Mouse (Mus musculus) spleen, postnatal 4 days (tissue): ENCODE measurements around the gene Lekr1.

Experiments used
- DNase-seq, 2 experiments: peaks; one replicate each; pipeline ENCODE4 v3.0.0; 2022; ENCODE audit warnings: low spot score in 2 of 2

Gene Lekr1

DNA sequence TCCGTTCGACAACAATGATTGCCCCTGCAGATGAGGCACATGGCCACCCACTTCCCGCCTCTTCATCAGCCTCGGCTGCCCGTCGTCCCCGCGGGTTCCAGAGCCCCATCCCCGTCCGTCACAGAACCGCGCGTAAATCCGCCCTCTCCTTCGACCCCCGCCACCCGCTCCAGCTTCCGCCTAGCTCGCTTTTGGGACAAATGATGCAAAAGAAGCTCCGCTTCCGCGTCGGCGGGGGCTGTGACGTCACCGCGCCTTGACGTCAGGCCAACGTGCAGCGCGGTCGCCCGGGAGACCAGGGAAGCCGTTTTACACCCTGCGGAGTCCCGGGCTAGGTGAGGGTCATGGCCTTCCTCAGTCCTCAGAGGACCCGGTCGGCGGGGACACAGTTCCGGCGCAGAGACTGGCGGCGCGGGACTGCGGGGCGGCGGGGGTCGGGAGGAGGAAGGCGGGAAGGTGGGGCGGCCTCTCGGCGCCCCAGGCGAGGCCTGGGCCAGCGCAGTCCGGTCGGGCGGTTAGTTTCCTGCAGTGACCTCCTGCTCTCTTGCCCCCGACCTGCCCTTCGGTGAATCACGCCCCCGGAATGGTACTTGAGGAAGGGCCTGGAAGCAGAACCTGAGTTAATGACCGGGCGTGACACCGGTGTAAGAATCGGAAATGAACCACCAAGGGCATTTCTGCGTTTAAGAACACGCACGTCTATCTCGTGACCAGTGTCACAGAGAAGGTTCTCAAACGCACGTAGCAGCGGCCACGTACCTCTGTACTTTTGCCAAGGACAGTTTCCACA, at the start of gene Lekr1:
Gene Lekr1, plus strand, starts transcription at position 252 of the 790 bp plus-strand sequence.
- DNase-seq, result peak; percentile 80 to 91

DNA sequence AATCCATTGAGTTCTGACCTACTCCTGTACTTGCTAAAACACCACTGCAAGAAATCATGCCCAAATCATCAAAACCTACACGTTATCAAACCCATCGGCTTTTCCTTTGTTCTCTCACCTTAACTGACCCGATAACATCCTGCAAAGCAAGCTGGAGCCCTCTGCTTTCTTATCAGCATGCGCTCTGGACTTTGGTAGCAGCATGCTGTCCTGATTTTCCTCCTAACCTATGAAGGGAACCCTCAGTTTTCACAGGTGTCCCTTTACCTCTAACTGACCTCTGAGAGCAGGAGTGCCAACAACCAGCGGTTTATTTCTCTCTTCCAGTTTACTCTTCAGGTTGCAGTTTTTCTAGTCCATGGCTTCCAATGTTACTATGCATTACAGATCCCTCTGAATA, 48.5 kb upstream of the Lekr1 start:
- DNase-seq, result no peak

DNA sequence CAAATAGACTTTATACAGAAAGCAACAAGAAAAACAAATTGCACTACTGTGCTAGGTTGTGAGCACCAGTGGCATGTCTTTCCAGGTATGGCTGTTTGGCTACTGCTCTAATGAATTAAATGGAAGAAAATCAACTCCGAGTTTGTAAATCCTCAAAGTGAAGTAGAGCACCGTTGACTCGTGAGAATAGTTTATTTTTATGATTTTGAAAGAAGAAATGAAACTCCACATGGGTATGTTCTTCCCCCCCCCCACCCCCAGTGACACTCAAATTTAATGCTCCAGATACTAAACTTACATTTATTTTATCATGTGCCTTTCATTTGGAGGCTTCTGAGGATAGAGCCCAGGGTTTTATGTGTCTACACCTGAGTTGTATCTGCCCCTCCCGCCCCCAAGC, 46.7 kb upstream of the Lekr1 start:
- no peak for DNase-seq

DNA sequence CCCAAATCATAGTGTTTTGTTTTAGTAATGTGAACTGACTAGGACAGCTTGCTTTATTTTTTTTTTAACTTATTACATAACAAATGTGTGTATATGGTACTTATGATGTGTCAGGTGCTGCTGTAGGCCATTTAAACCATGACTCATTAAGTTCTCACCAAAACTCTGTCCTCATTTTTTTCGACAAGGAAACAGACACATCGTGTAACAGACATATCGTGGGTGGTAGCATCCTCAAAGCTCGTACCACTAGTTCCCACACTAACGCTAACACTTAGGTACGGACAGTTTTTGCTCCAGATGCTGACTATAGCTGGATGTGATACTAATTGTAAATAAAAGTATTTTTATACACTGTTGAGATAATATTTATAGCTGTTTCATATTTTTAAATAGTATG, 43.0 kb upstream of the Lekr1 start:
- DNase-seq, result no peak

DNA sequence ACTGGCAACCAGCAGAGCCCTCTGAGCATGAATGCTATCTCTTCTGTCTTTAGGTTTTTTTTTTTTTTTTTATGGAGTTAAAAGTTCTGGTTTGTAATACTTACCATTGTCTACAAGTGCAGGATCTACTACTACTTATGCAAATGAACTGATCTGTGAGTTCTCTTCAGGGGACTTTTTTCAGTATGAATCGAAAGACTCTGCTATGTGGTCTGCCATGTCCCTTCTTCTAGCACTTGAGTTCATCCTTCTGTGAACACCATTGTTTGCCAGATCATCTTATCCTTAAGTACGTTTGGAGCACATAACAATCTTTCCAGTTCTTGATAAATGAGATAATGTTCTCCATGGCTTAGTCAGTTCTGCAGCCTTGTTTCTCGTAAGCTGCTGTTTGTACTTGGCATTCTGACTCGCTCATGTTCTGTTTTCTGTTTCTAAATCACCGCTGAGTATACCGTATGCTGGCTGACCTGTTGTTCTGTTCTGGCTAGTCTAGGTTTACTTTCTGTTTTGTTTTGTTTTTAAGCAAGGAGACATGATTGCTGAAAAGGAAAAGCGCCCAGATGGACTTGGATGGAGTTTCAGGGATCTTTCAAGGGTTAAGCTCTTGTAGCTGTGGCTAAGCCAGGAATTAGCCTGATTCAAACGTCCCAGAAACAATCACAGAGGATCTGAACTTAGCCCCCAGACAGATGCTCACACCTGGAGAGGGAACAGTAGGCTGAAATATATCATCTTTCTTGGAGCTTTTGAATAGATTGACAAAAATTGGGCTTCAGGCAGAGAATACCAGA, 40.3 kb upstream of the Lekr1 start:
- no peak for DNase-seq

GRCm38 (mm10) chr3:65626290-65626914, 39.6 kb upstream of the Lekr1 start:
- DNase-seq, result no peak

DNA sequence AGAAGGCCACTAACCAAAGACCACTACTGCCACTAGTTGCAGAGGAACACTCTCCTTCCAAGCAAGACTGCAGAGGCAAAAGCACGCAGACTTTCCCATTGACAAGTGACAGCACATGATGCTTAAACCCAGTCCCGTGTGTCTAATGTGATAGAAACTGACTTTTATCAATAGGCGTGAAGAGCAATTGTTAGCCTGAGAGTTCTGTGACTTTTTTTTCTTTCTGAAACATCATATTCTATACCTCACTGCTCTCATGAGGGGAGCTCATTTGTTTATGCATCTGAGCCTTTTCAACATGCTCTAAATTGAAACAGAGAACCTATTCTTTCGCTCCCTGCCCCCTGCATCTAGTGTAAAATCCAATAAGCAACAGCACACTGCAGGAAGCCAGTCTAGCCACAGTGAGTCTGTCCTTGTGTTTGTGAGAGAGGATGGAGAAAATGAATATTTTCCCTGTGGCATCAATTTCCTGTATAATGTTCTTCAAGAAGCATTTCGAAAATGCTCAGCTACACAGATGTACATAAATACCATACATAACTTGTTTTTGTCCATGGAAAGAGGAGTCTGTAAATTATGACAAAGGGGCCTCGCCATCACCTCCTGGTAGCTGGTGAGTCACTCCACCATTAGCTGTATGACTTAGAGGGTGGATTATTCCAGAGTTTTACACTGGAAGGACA, 38.9 kb upstream of the Lekr1 start:
- DNase-seq, result no peak

- no peak for DNase-seq
Measured at GRCm38 (mm10) chr3:65627707-65628028, 38.4 kb upstream of the Lekr1 start.

DNA sequence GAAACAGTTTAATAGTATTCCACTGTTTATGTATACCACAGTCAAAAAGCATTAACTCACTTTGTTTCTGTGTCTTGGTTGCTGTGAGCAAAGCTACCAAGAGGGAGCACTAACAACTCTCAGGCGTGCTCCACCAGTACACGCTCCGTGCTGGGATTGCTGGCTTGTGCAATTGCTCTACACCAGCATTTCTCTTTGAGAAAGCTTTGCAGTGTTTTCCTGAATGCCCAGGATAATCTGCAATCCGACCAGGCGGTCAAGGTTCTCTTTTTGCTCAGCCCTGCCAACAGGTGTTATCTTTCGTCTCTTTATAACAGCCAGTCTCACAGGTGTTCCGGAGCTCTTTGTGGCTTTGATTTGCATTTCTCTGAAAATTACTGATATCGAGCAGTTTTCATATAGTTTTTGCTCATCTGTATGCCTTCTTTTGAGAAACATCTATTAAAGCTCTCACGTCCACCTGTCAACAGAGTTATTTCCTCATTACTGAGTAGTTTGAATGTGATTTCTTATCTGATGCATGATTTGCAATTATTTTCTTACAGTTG, 36.4 kb upstream of the Lekr1 start:
- DNase-seq, result no peak

DNA sequence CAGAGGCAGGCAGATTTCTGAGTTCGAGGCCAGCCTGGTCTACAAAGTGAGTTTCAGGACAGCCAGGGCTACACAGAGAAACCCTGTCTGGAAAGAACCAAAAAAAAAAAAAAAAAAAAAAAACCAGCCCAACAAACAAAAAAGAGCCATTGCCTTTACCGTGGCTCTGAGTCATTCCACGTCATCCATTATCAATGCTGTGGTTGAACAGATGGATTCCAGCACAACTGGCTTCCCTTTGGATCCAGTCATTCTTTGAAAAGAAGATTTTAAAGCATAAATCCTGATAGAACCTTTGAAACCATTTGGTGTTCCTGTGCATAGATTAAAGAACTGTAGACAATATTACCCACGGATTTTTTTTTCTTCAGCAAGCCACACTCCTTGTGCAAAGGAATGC, 32.4 kb upstream of the Lekr1 start:
- DNase-seq, result no peak

DNA sequence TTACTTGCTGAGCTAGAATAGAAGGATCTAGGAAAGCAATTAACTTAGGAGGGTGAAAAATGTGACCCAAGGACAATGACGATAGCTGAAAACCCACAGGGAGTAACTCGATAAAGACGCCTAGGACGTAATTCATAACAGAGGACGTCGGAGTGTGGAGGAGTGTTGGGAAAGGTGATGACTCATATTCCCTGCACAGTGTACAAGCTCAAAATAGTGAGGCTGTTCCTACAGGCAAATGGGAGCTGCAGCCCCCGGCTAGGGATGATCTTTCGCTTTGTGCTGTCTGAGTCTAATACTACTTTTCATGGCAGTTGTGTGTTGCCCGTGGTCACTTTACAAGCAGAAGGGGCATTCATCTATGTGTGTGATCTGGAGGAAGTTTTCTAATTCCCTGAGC, 30.0 kb upstream of the Lekr1 start:
- no peak for DNase-seq

DNA sequence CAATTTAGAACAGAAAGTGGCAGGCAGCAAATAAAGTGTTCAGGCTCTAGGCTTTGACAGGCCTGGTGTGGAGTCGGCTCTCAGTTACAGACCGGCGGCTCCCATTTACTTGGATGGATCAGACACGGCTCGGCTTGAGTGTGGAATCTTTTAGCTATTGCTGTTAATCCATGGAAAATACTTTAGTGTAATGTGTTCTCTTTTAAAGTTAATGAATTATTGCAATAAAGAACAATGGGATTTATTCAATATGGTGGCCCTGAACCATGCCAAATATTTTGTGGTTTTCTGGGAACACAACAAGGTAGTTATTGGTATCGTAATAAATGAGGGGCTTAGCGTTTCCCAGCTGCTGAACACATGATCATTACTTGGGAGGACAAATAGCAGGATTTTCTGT, 28.7 kb upstream of the Lekr1 start:
- DNase-seq, result no peak

DNA sequence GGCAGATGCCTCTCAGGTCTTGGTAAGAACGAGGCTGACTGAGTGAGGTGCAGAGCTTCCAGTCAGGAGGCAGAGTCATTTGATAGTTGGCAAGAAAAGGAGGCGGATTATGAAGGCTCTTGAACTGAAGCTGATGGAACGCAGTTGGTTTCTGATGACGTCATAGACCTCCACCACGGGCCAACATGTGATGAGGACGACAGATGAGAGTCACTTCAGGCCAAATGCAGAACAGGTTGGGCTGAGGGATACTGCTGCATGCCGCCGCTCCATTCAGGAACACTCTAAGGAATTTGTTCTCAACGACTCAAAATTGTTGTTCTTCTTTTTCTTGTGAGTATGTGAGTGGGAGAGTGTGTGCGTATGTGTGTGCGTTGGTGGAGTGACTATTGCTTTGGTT, 27.1 kb upstream of the Lekr1 start:
- no peak for DNase-seq

DNA sequence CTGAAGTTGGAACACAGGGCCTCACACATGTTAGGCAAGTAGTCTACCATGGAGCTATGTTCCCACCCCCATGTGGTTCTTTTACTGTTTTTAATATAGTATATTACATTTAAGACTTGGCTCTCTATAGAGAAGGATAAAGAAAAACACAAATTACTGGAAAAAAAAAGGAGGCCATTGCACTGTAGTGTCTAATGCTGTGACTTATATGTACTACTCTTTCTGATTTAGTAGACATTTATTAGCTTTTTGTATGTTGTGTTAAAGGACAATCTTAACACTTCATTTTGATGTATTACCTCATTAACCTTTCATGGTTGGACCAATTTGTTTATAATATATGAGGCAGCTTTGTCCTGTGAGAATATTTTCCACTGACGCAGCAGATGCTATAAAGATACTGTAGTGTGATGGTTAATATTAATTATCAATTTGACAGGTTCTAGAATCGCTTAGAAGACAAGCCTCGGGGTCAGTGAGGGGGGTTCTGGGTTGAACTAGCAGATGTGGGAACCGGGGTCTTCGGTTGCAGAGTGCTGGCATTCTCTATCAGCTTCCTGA, 26.5 kb upstream of the Lekr1 start:
- DNase-seq, result no peak

DNA sequence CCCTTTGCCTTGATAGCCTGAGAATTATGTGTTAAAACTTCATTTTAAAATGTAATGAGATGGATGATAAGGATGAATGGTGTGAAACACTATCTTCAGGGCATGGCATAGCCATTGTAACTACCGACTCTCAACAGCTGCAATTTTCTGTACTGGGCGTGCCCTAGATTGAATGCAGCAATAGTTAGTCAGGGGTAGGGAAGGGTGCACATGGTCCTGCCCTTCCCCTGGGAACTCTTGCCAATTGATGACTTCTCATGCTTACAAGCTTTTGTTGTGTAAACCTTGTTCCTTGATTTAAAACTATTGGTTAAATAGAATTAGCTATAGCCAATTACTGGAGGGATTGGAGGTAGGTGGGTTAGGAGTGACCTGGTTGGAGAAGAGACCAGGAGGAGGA, 23.1 kb upstream of the Lekr1 start:
- no peak for DNase-seq

DNA sequence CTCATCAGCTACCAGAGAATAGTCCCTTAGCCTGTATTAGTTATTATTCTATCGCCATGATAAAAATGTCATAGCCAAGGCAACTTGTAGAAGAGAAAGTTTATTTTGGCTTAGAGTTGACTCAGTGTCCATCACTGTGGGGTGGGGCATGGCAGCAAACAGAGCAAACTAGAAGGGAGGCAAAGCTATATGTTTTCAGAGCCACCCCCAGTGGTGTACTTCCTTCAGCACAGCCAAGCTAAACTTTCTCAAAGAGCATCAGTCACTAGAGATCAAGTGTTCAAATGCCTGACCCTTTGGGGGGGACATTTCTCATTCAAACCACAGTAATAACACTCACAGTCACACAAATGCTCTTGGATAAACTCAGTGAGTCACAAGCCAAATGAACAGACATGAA, 22.4 kb upstream of the Lekr1 start:
- no peak for DNase-seq

- DNase-seq, result no peak
Measured at GRCm38 (mm10) chr3:65647592-65647991, 18.4 kb upstream of the Lekr1 start.

GRCm38 (mm10) chr3:65648913-65649312, 17.1 kb upstream of the Lekr1 start:
- DNase-seq, result no peak

DNA sequence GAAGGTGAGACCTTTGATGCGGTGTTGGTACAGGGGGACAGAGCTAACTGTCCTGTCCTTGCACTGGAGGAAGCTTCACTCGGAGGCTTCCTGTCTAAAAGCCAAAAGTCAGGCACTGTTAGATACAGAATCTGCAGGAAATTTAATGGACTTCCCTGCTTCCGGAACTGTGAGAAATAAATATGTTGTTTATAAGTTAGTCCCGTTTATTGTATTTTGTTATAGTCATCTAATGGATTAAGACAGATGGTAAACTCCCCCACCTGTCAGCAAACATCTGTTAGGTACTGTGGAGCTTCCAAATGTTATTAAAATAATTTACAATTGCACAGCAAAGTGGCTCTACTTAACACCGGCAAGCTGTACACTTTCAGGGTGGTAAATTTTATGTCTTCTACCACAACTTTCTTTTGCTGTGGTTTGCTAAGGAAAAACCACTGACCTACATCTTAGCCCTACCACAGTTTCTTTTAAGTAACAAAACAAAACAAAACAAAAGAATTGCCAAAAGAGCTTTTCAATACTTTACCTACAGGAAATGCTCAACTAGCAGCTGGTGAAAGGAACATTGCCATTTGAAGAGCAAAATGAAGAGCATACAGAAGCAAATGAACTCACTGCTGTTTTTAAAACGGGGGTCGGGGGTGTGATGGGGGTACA, 15.7 kb upstream of the Lekr1 start:
- no peak for DNase-seq

DNA sequence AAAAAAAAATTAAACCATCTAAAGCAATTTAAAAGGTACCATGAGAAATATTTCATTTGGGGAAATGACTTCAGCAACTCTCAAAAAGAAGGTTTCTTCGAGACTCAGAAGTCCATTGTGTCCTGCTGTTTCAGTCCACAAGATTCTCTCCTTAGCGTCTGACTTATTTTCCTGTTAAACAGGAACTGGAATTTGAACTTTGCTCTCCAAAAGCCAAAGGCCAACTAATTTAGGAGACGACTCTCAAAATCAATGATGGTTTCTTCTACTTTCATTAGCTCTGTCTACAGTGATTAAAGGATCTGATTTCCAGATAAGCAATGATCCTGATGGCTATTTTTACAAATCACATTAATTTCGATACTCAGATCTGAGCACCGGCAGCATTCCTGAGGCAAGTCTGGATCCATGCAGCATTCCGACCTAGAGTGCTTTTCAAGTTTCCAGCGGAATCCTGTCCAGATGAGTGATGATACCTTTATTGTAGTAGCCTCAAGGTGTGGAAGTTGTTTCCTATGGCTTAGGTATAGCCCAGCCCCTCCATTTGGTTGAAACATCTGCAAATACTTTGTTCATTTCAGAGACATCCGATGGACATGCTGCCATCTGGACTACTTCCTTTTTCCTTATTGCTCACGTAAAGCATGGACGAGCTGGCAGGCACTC, 11.4 kb upstream of the Lekr1 start:
- DNase-seq, result no peak

- no peak for DNase-seq
Measured at GRCm38 (mm10) chr3:65656451-65656850, 9.6 kb upstream of the Lekr1 start.
